Mouse (Mus musculus) limb, embryonic 11.5 days (tissue): ENCODE data around the gene Apba2. TPM values are rescaled to one million over a fixed set of nuclear protein-coding genes. Genes with fewer than 3 reads are reported as not detected.
A peak's percentile ranks its signal among the peaks of the same experiment; 100 is the strongest.

ENCODE experiments used
- ATAC-seq: fragments of 200-750 bp; cut with Nextera tagmentation; 2 replicates; pipeline ENCODE4 v1.8.0; 2017; ENCODE audit warnings: low read depth; ENCODE audit not compliant: insufficient number of reproducible peaks, low FRiP score, low TSS enrichment
- DNase-seq: peaks from one replicate; pipeline ENCODE4 v3.0.0-alpha.2; 2015; ENCODE audit warnings: low spot score
- H3K27ac ChIP-seq: fragments of 300-500 bp; sonication (generic); replicated peaks from 2 replicates; pipeline ENCODE4 v1.5.1; 2014; ENCODE audit warnings: low read depth, mild to moderate bottlenecking, low read length
- H3K27me3 ChIP-seq: fragments of 300-500 bp; sonication (generic); 2 replicates; pipeline ENCODE4 v1.6.1; 2014; ENCODE audit warnings: mild to moderate bottlenecking, low read length, mixed read lengths; ENCODE audit not compliant: control insufficient read depth, insufficient read depth
- H3K36me3 ChIP-seq: fragments of 300-500 bp; sonication (generic); 2 replicates; pipeline ENCODE4 v1.6.1; 2014; ENCODE audit warnings: mild to moderate bottlenecking, low read length, moderate library complexity, mixed read lengths; ENCODE audit not compliant: control insufficient read depth, insufficient read depth
- H3K4me1 ChIP-seq: fragments of 300-500 bp; sonication (generic); 2 replicates; pipeline ENCODE4 v1.6.1; 2014; ENCODE audit warnings: low read length, mixed read lengths; ENCODE audit not compliant: control insufficient read depth, insufficient read depth
- H3K4me2 ChIP-seq: fragments of 300-500 bp; sonication (generic); 2 replicates; pipeline ENCODE4 v1.6.1; 2014; ENCODE audit warnings: low read depth, mild to moderate bottlenecking, moderate library complexity; ENCODE audit not compliant: severe bottlenecking
- H3K4me3 ChIP-seq: fragments of 300-500 bp; sonication (generic); 2 replicates; pipeline ENCODE4 v1.5.1; 2014; ENCODE audit warnings: low read depth, low read length
- H3K9ac ChIP-seq: fragments of 300-500 bp; sonication (generic); 2 replicates; pipeline ENCODE4 v1.6.1; 2014; ENCODE audit warnings: mild to moderate bottlenecking, low read length
- H3K9me3 ChIP-seq: fragments of 300-500 bp; sonication (generic); 2 replicates; pipeline ENCODE4 v1.6.1; 2016; ENCODE audit warnings: low read length; ENCODE audit not compliant: control insufficient read depth
- WGBS: fragments of 180-500 bp; shearing (Covaris S2); extraction: QIAGEN DNeasy Blood & Tissue Kit; methylation state at CpG from one replicate; pipeline ENCODE4 v1.1.7; 2014; 5-methylcytosine and 5-hydroxymethylcytosine counted together
- polyA plus RNA-seq: library from polyadenylated mRNA; unstranded; fragments of >200 nt; fragmentation: Nextera tagmentation; extraction: Ambion mirVana; gene quantifications from 2 replicates; pipeline ENCODE4 v1.2.1, GENCODE M21; 2014

Gene Apba2
- polyA plus RNA-seq, 1 experiment from 2014 or later, result 6.3 TPM

DNA sequence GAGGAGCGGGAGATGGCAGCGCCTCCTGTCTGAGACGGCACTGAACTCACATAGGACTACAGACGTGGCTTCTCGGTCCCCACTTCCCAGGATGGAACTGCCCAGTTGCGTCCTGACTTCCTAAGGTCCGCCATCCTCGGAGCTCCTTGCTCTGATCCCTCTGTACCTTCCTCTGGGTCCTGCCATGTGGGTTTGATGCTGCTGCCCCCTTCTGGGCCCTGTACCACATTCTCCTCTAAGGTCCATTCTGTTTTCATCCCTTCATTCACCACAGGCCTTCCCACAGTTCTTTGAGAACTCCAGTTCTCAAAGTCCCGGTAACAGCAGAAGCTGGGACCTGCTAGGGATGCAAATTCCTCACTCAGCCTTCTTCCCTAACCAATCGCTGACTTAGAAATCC is 272.0 kb downstream of the Apba2 start:
- Histone ChIP-seq H3K27me3 (no peaks in the 10 kb centered on the region), H3K4me1 (0 out of 2 replicates have a peak, but pooled peaks cover 3% of the 10 kb centered on the region), H3K9ac (no peak overlapping the region), H3K27ac (no peak overlapping the region), H3K4me2 (no peak overlapping the region), H3K4me3 (no peak overlapping the region), H3K36me3 (no peaks in the 10 kb centered on the region), H3K9me3 (no peaks in the 10 kb centered on the region)
- DNase-seq (peak; percentile 27), ATAC-seq (no peak)
- WGBS, result 48% methylated on average over 10 of the region's 10 CpGs

DNA sequence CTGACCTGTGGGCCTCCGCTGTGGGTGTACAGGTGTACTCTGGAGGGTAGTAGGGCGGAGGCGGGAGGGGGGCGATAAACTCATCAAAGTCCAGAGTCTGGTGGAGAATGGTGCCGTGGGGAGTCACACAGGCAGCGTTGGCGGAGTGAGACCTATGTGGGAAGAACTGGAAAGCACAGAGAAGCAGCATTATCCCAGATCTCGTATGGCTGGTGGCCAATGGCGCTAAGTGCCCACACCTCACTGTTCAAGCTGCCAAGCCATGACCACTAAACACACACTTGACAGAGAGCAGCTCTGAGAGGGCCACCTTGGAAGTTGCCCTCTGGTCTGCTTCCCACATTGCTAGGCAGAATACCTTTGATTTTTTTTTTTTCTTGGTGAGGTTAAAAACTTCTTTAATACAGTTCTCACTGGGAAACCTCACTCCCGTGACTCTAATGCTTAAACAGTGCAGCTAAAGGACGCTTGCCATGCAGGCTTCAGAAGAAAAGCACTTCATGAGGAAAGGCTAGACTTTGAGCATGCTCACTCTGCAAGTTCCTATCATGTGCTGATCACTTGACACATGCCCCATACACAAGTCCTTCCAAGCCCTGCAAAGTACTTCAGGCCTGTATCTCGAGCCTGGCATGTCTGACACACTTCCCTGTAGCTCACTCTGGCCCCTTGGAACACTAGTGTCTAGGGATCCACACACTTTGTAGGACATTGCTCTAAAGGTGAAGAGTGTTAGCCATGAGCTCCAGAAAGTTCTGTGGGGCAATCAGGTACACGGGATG is 275.4 kb downstream of the Apba2 start:
- no peak overlapping the region for H3K27ac ChIP-seq
- H3K9ac ChIP-seq, result no peak overlapping the region
- no peak for ATAC-seq
- H3K9me3 ChIP-seq, result no peaks in the 10 kb centered on the region
- H3K4me1 ChIP-seq, result no peaks in the 10 kb centered on the region
- no peak overlapping the region for H3K4me3 ChIP-seq
- WGBS, result 88% methylated on average over 13 of the region's 13 CpGs
- DNase-seq, result no peak
- H3K4me2 ChIP-seq, result no peak overlapping the region
- no peaks in the 10 kb centered on the region for H3K27me3 ChIP-seq
- no peaks in the 10 kb centered on the region for H3K36me3 ChIP-seq

- ATAC-seq, result no peak
Observed at GRCm38 (mm10) chr7:64779501-64779900, 278.0 kb downstream of the Apba2 start.

DNA sequence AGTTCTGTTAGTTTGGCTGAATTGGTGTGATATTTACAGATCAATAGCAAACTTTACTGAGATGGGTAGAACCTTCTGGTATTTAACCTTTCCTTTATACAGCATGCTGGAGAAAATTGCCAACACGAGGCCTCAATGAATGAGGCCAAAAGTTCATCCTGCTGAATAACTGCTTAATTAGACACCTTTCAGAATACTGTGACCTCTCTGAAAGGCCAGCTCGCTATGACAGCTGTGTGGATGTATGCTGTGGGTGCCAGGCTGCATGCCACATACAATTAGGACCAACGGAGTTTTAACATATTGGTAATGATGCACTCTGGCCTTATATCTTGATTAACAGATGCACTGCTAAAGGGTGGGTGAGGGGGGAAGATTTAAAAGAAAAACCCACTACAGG is 283.5 kb downstream of the Apba2 start:
- H3K9me3 ChIP-seq, result no peaks in the 10 kb centered on the region
- no peaks in the 10 kb centered on the region for H3K27me3 ChIP-seq
- no peak overlapping the region for H3K27ac ChIP-seq
- no peak overlapping the region for H3K4me2 ChIP-seq
- DNase-seq (no peak), ATAC-seq (no peak)
- no peaks in the 10 kb centered on the region for H3K36me3 ChIP-seq
- H3K4me1 ChIP-seq, result no peaks in the 10 kb centered on the region
- no peak overlapping the region for H3K9ac ChIP-seq
- 42% methylated on average over 3 of the region's 3 CpGs for WGBS
- H3K4me3 ChIP-seq, result no peak overlapping the region

More at GRCm38 (mm10) chr7:64779501-64779900, 278.0 kb downstream of the Apba2 start:
- H3K9ac ChIP-seq, result no peak overlapping the region
- H3K9me3 ChIP-seq, result no peaks in the 10 kb centered on the region
- no peak overlapping the region for H3K4me3 ChIP-seq
- H3K36me3 ChIP-seq, result no peaks in the 10 kb centered on the region
- no peak overlapping the region for H3K4me2 ChIP-seq
- DNase-seq, result no peak
- no peaks in the 10 kb centered on the region for H3K4me1 ChIP-seq
- 86% methylated on average over 4 of the region's 4 CpGs for WGBS
- H3K27me3 ChIP-seq, result no peaks in the 10 kb centered on the region
- no peak overlapping the region for H3K27ac ChIP-seq

DNA sequence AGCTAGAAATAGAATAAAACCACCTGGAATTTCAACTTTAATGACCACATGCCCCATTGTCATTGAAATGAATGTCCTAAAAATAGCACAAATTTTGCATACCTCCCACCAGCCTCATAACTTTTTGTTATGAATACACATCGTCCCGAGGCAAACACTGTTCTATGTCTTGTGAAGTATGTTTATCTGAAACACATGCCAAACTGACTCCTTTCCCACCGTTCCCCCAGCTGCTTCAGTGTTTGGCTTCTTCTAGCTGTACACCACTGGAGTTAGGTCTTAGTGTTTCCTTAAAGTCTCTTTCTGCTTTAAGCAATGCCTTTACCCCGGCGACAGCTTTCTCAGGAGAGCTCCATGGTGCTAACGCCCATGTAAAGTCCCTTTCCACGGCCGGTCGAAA is 289.6 kb downstream of the Apba2 start:
- no peak overlapping the region for H3K4me3 ChIP-seq
- no peaks in the 10 kb centered on the region for H3K27me3 ChIP-seq
- H3K4me2 ChIP-seq, result no peak overlapping the region
- H3K27ac ChIP-seq, result no peak overlapping the region
- H3K9me3 ChIP-seq, result no peaks in the 10 kb centered on the region
- ATAC-seq (no peak), DNase-seq (no peak)
- H3K36me3 ChIP-seq, result no peaks in the 10 kb centered on the region
- 85% methylated on average over 9 of the region's 9 CpGs for WGBS
- no peak overlapping the region for H3K9ac ChIP-seq
- H3K4me1 ChIP-seq, result no peaks in the 10 kb centered on the region

- 73% methylated on average over 8 of the region's 8 CpGs for WGBS
Observed at GRCm38 (mm10) chr7:64792031-64792430, 290.5 kb downstream of the Apba2 start.

GRCm38 (mm10) chr7:64795554-64795953 is 294.0 kb downstream of the Apba2 start:
- ATAC-seq, result no peak
- 84% methylated on average over 6 of the region's 6 CpGs for WGBS
- Histone ChIP-seq H3K4me3 (no peak overlapping the region), H3K9me3 (no peaks in the 10 kb centered on the region), H3K27me3 (no peaks in the 10 kb centered on the region), H3K4me1 (no peaks in the 10 kb centered on the region), H3K27ac (no peak overlapping the region), H3K4me2 (no peak overlapping the region), H3K9ac (no peak overlapping the region), H3K36me3 (no peaks in the 10 kb centered on the region)
- no peak for DNase-seq

More at GRCm38 (mm10) chr7:64792031-64792430, 290.5 kb downstream of the Apba2 start:
- ATAC-seq, result no peak
- H3K36me3 ChIP-seq, result no peaks in the 10 kb centered on the region
- no peak for DNase-seq
- H3K4me3 ChIP-seq, result no peak overlapping the region
- H3K9ac ChIP-seq, result no peak overlapping the region
- no peaks in the 10 kb centered on the region for H3K27me3 ChIP-seq
- no peaks in the 10 kb centered on the region for H3K9me3 ChIP-seq
- no peaks in the 10 kb centered on the region for H3K4me1 ChIP-seq
- no peak overlapping the region for H3K4me2 ChIP-seq
- H3K27ac ChIP-seq, result no peak overlapping the region
